Mouse (Mus musculus) hindbrain, embryonic 16.5 days (tissue): Measurements from ENCODE around the gene Celf2. TPM values are rescaled to one million over a fixed set of nuclear protein-coding genes. Genes with fewer than 3 reads are reported as not detected.

Experiments
- ATAC-seq: fragments of 200-750 bp; cut with Nextera tagmentation; 2 replicates; pipeline ENCODE4 v1.8.0; 2017; ENCODE audit warnings: moderate TSS enrichment, moderate library complexity
- H3K27ac ChIP-seq: fragments of 300-500 bp; sonication (generic); 2 replicates; pipeline ENCODE4 v1.5.1; 2014; ENCODE audit warnings: low read depth, mild to moderate bottlenecking, control low read depth, low read length, moderate library complexity
- H3K27me3 ChIP-seq: fragments of 300-500 bp; sonication (generic); replicated peaks from 2 replicates; pipeline ENCODE4 v1.6.1; 2014; ENCODE audit warnings: low read length; ENCODE audit not compliant: control insufficient read depth, insufficient read depth
- H3K36me3 ChIP-seq: fragments of 300-500 bp; sonication (generic); 2 replicates; pipeline ENCODE4 v1.6.1; 2014; ENCODE audit warnings: mild to moderate bottlenecking, low read length, moderate library complexity, mixed read lengths; ENCODE audit not compliant: control insufficient read depth, insufficient read depth
- H3K4me1 ChIP-seq: fragments of 300-500 bp; sonication (generic); 2 replicates; pipeline ENCODE4 v1.6.1; 2014; ENCODE audit warnings: low read depth, low read length; ENCODE audit not compliant: control insufficient read depth, insufficient read depth
- H3K4me2 ChIP-seq: fragments of 300-500 bp; sonication (generic); 2 replicates; pipeline ENCODE4 v1.6.1; 2014; ENCODE audit warnings: mild to moderate bottlenecking, low read length, control low read depth, moderate library complexity
- H3K4me3 ChIP-seq: fragments of 300-500 bp; sonication (generic); 2 replicates; pipeline ENCODE4 v1.5.1; 2014; ENCODE audit warnings: mild to moderate bottlenecking, low read length, control low read depth, moderate library complexity
- H3K9ac ChIP-seq: fragments of 300-500 bp; sonication (generic); 2 replicates; pipeline ENCODE4 v1.6.1; 2014; ENCODE audit warnings: low read depth, mild to moderate bottlenecking, control low read depth, low read length, moderate library complexity
- H3K9me3 ChIP-seq: fragments of 300-500 bp; sonication (generic); 2 replicates; pipeline ENCODE4 v1.6.1; 2014; ENCODE audit warnings: mild to moderate bottlenecking, low read length, moderate library complexity; ENCODE audit not compliant: control insufficient read depth
- WGBS: fragments of 180-500 bp; shearing (Covaris S2); extraction: QIAGEN DNeasy Blood & Tissue Kit; methylation state at CpG from one replicate; pipeline ENCODE4 v1.1.7; 2014; 5-methylcytosine and 5-hydroxymethylcytosine counted together
- polyA plus RNA-seq: library from polyadenylated mRNA; unstranded; fragments of >200 nt; fragmentation: Nextera tagmentation; extraction: Ambion mirVana; gene quantifications from 2 replicates; pipeline ENCODE4 v1.2.1, GENCODE M21; 2015

Gene Celf2
- polyA plus RNA-seq, 1 experiment from 2014 or later = 130 TPM

DNA sequence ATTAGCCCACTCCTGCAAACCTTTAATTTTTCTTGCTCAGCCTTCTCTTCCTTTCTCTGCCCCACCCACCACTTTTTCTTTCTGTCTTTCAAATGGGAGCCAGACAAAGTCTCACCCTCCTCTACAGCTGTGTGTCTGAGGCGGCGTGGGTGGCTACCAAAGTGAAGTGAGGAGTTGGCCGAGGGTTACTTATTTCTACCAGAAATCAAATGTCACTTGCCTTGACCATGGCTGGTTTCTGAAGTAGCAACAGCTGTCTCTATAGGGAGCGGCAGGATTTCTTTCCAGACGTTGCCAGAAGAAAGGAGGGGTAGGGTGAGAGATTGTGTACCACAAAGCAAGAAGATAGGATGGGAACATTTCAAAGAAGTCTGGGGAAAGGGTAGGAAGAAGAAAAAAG lies 632.8 kb downstream of the Celf2 start:
- Histone ChIP-seq H3K4me2 (peak overlapping the region; percentile 10), H3K4me3 (no peak overlapping the region), H3K9ac (no peak overlapping the region), H3K36me3 (no peaks in the 10 kb centered on the region), H3K27me3 (no peaks in the 10 kb centered on the region), H3K27ac (peak overlapping the region; percentile 56), H3K4me1 (peaks cover 22% of the 10 kb centered on the region), H3K9me3 (no peaks in the 10 kb centered on the region)
- 36% methylated on average over 5 of the region's 5 CpGs for WGBS
- ATAC-seq = no peak

DNA sequence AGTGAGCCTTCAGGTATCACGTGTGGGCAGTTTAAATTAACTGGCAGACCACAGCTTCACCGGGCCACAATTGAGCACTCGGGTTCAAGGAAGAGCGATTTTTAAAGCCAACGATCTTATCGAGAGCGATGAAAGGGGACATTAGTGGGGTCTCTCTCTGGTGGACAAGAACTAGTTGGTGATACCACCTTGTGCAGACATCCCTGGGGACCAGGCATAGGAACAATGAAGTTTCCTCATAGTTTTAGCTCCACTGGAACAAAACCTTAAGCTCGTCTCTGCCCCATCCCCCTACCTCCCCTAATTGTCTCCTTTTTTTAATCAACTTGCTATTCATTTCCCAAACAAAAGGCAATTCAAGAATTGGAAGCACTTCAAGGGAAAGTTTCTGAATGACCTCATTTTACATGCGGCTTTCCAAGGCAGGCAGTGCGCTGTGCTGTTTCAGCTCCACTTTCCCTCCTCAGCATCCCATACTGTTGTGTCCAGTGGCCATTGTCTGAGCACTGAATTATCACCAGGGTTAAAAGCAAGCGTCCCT lies 634.2 kb downstream of the Celf2 start:
- Histone ChIP-seq H3K9ac (no peak overlapping the region), H3K4me2 (peak overlapping the region; percentile 40), H3K27ac (peak overlapping the region; percentile 41), H3K36me3 (no peaks in the 10 kb centered on the region), H3K27me3 (no peaks in the 10 kb centered on the region), H3K4me3 (peak overlapping the region; percentile 16; the same call in 1 of the 2 replicates), H3K9me3 (no peaks in the 10 kb centered on the region), H3K4me1 (peaks cover 22% of the 10 kb centered on the region)
- peak; percentile 28 for ATAC-seq
- WGBS = 14% methylated on average over 11 of the region's 11 CpGs

DNA sequence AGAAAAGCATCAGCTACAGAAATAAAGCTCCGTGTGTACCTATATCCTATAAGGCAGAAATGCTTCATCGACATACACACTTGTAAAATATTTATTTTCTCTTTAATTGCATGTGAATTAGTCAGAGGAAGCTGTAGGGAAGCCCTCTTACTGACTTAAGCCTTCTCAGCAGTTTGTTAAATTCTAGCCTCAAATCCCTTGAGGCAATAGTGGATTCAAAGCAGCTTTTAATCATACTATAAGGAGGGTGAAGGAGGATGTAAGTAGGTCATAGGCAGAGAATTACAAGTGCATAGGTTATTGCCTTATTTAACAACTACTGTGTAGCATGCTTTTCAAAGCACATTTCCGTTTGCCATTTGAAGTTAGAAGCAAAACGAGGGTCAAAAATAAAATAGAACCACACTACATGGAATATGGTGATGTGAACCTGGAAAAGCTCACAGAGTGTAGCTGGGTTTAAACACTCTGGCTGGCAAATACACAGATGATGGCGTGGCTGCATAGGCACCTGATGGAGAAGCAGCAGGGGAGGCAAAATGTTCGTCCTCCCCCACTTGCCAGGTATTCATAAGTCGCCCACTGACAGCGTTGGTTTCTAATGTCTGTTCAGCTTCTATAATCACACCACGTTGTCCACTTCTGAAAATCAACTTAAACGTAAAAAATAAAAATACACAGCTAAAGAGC lies 635.0 kb downstream of the Celf2 start:
- no peaks in the 10 kb centered on the region for H3K36me3 ChIP-seq
- WGBS = 28% methylated on average over 10 of the region's 10 CpGs
- H3K9me3 ChIP-seq = no peaks in the 10 kb centered on the region
- H3K27me3 ChIP-seq = no peaks in the 10 kb centered on the region
- H3K9ac ChIP-seq = peak overlapping the region; percentile 23; the same call in 1 of the 2 replicates
- peak overlapping the region; percentile 6; the same call in 1 of the 2 replicates for H3K4me3 ChIP-seq
- peaks cover 22% of the 10 kb centered on the region for H3K4me1 ChIP-seq
- H3K27ac ChIP-seq = peak overlapping the region; percentile 73
- peak overlapping the region; percentile 40 for H3K4me2 ChIP-seq
- ATAC-seq = no peak

DNA sequence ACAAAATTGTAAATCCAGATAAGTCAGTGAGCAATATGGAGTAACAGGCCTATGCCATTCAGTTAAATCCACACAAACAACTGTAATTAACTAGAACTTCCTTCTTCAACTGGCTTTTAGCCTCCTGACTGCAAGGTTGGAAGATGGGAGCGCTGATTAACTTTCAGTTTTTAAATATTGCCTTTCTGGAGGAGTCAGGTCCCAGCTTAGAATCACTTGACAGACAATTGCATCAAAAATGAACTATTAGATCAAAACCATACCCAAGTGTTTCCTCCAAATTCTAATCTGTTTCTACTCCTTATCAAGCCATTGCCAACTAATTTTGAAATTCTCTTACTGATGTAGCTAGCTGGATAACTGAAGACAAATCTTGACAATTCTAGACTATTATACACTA lies 635.7 kb downstream of the Celf2 start:
- no peak overlapping the region; the same call in 1 of the 2 replicates for H3K9ac ChIP-seq
- H3K4me1 ChIP-seq = peaks cover 26% of the 10 kb centered on the region
- no peaks in the 10 kb centered on the region for H3K27me3 ChIP-seq
- ATAC-seq = no peak
- 63% methylated on average over 1 of the region's 1 CpGs for WGBS
- 0 out of 2 replicates have a peak overlapping the region, but pooled peaks have one; percentile 11 for H3K4me3 ChIP-seq
- no peaks in the 10 kb centered on the region for H3K36me3 ChIP-seq
- H3K27ac ChIP-seq = peak overlapping the region; percentile 67; the same call in 1 of the 2 replicates
- no peaks in the 10 kb centered on the region for H3K9me3 ChIP-seq
- H3K4me2 ChIP-seq = peak overlapping the region; percentile 36

DNA sequence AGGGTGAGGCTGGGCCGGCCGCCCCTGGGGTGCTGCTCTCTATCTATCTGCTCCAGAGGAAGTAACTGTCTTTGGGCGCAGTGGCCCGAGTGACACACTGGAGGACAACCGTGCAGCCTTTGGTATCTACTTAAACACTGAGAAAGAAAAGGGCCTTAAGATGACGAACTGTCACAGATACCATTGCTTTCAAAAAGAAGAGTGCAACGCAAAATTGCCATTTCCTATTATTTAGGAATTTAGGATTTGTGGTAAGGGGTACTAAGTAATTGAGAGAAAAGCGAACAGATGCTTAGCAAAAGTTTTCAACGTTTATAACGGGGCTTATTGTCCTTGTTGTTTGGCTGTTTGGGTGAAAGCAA lies 636.5 kb downstream of the Celf2 start:
- no peaks in the 10 kb centered on the region for H3K27me3 ChIP-seq
- H3K36me3 ChIP-seq = no peaks in the 10 kb centered on the region
- ATAC-seq = no peak
- H3K4me2 ChIP-seq = peak overlapping the region; percentile 85
- 8% methylated on average over 10 of the region's 10 CpGs for WGBS
- H3K4me3 ChIP-seq = peak overlapping the region; percentile 94
- peaks cover 30% of the 10 kb centered on the region for H3K4me1 ChIP-seq
- no peaks in the 10 kb centered on the region for H3K9me3 ChIP-seq
- H3K27ac ChIP-seq = peak overlapping the region; percentile 97
- H3K9ac ChIP-seq = peak overlapping the region; percentile 99

DNA sequence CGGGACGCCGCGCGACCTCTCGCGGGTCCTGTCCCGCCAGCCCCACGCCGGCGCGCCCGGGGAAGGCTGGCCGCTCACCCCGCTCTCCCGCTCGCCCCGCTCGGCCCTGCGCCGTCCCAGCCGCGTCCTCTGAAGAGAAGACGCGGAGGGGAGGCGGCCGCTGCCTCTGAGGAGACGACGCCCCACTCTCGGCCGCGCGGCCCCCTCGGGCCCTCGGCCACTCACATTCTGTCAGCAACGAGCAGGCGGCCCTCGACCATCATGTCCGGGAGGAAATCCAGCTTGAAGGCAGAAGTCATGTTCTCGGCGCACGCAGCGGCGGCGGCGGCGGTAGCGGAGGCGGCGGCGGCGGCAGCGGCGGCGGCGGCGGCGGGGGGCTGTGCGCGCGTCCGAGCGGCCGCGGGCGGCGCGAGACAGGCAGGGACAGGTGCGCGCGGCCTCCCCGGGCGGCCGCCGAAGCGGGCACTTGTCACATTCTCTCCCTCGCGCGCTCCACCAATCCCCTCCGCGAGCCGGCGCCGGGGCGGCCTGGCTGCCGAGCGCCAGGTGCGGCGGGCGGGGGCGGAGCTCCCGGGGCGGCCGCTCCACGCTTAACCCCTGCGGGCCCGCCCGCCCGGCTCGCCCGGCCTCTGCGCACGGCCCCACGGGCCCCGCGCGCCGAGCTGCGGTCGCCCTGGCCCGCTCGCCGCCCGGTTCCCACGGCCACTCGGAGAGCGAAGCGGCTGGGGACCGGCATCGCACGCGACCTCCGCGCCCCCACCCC lies 637.1 kb downstream of the Celf2 start:
- Histone ChIP-seq H3K4me2 (peak overlapping the region; percentile 85), H3K4me3 (peak overlapping the region; percentile 94), H3K4me1 (peaks cover 34% of the 10 kb centered on the region), H3K9ac (peak overlapping the region; percentile 99), H3K9me3 (no peaks in the 10 kb centered on the region), H3K27me3 (no peaks in the 10 kb centered on the region), H3K27ac (peak overlapping the region; percentile 97), H3K36me3 (no peaks in the 10 kb centered on the region)
- under 1% methylated on average over 76 of the region's 124 CpGs for WGBS
- peak; percentile 86 for ATAC-seq

DNA sequence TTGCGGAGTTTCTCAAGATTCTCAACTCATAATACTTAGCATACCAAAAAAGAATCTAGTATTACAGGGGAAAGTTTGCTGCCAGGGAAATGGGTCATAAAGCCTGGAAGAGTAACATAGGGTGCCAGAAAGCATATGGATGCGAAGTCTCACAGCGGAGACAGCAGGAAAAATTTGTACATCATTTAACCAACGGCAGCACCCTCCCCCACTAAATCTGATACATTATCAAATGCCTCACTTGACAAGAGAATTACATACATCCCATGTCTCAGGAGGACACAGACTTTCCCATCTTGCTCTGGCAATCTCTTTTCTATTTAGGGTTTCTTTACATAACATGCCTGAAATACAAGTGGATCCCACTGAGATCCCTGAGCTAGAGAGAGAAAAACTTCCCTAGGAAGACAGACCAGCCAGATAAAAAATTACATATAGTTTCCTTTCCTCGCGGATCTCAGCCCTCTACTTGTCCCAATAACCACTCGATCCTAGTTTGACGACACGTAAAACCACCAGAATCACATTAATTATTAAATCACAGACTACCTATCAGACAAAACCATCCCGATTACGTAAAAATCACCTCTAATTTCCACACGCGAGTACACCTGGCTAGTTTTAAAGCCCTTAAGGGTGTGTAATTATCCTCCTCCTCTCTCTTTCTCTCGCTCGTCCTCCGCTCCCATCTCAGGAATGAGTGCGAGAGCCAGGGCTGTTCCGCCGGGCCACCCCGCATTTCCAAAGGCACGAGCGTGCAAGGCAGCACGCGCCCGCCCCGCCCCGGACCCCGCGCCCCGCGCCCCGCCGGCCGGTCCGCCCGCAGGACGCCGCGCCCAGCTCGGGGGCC lies 637.9 kb downstream of the Celf2 start:
- no peaks in the 10 kb centered on the region for H3K36me3 ChIP-seq
- H3K27ac ChIP-seq = peak overlapping the region; percentile 97
- H3K4me2 ChIP-seq = peak overlapping the region; percentile 85
- peak overlapping the region; percentile 99 for H3K9ac ChIP-seq
- peak; percentile 48 for ATAC-seq
- H3K4me1 ChIP-seq = peaks cover 29% of the 10 kb centered on the region
- WGBS = under 1% methylated on average over 35 of the region's 40 CpGs
- no peaks in the 10 kb centered on the region for H3K27me3 ChIP-seq
- H3K4me3 ChIP-seq = peak overlapping the region; percentile 94
- no peaks in the 10 kb centered on the region for H3K9me3 ChIP-seq

DNA sequence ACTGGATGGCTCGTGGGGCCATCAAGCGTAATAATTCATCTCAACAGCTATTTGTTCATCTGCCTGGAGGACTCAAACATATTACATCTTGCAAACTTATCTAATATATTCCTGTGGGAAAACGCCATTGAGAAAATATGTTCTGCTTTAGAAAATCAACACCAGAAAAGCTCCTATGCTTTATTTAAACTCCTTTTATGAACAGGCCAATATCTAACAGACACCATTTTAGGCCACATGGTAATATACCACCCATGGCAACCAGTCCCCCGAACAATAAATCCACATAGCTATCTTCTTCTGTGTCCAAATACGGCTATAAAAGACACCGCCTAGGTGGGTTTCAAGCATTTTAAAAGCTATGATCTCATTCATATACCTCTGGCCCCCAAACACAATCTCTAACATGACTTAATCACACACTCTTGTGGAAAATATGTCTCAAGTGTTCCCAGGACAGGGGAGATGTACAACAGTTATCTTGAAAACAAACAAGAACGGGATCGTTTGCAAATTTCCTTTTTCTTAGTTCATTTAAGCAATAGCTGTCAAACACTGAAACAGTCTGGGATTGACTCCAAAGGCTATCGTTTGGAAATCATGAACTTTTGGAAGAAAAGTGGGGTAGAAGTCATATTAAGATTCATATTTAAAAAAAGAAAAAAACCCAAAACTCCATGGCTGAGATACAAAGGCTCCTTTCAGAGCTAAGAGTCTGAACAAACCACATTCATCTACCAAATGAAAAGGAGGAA lies 639.2 kb downstream of the Celf2 start:
- ATAC-seq = no peak

More for the DNA sequence above, 639.2 kb downstream of the Celf2 start:
- H3K9ac ChIP-seq = peak overlapping the region; percentile 51; the same call in 1 of the 2 replicates
- no peaks in the 10 kb centered on the region for H3K27me3 ChIP-seq
- H3K4me1 ChIP-seq = peaks cover 27% of the 10 kb centered on the region
- 25% methylated on average over 9 of the region's 9 CpGs for WGBS
- peak overlapping the region; percentile 6; the same call in 1 of the 2 replicates for H3K27ac ChIP-seq
- no peaks in the 10 kb centered on the region for H3K9me3 ChIP-seq
- no peaks in the 10 kb centered on the region for H3K36me3 ChIP-seq
- peak overlapping the region; percentile 85 for H3K4me2 ChIP-seq
- H3K4me3 ChIP-seq = peak overlapping the region; percentile 94
